Mouse (Mus musculus) left cerebral cortex, postnatal 25 days (tissue): ENCODE measurements around the gene Ctbp2. TPM values are rescaled to one million over a fixed set of nuclear protein-coding genes. Genes with fewer than 3 reads are reported as not detected.

ENCODE experiments used
- DNase-seq, 2 experiments: peaks; one replicate each; pipeline ENCODE4 v3.0.0; 2022; ENCODE audit warnings: low spot score in 2 of 2, mixed read lengths in 1 of 2
- intact Hi-C: fragments of 180-260 bp; cut with DNase I; formaldehyde crosslinking; loops from one replicate; pipeline ENCODE4 v1.15.1; 2025
- total RNA-seq, 2 experiments: library from RNA; stranded (reverse); gene quantifications; 2 replicates each; pipeline ENCODE4 v1.2.3; 2021

The Ctbp2 gene
- total RNA-seq, result 10 to 100 TPM; 23.3 to 24.3 TPM

DNA sequence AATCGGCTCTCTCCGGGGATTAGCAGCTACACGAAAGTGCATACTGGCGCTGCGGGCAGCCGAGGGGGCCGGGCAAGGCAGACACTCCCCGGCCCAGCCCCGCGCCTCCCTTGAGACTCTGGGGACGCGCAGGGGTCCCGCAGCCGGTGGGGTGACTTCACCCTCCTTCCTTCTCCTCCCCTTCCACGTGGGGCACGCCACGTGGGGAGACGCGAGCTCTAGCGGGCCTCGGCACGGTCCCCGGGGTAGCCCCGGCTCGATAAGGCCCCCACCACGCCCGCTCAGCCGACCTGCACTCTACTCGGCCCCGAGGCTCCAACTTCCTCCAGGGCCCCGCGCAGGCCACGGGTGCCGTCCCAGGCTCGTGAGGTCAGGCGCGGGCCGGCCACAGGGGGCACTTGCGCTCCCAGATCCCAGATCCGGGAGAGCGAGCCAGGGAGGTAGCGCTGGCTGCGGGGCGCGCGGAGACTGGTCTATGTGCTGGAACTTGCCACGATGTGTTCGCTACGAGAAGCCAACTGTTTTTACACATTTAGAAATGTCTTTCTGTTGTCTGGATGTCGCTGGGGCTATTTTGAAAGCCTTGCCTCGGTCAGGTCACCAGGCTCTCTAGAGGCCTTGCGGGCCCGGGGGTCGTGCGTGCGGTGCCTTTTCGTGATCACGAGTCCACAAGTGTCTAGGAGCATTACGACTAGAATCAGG is at the start of gene Ctbp2:
Gene Ctbp2, minus strand, starts transcription at position 356 of the 702 bp plus-strand sequence.
- peak; percentile 52 to 64 for DNase-seq
- intact Hi-C loops, result loop anchor here (2.0 to 5.0 kb wide), 2 partner anchors 83 to 513 kb away; partner anchors contain the start of gene Edrf1

- intact Hi-C loops, result no loop called here
- DNase-seq, result peak in 1 of 2 experiments; percentile 43
These were observed 47.4 kb upstream of the Ctbp2 start for GRCm38 (mm10) chr7:133171403-133172032.

GRCm38 (mm10) chr7:133168928-133169327 is 44.8 kb upstream of the Ctbp2 start:
- no peak for DNase-seq
- intact Hi-C loops, result no loop called here

GRCm38 (mm10) chr7:133167903-133168302 is 43.7 kb upstream of the Ctbp2 start:
- no peak for DNase-seq
- intact Hi-C loops, result no loop called here

- intact Hi-C loops, result no loop called here
- DNase-seq, result no peak
These were observed 40.6 kb upstream of the Ctbp2 start for GRCm38 (mm10) chr7:133164770-133165169.

DNA sequence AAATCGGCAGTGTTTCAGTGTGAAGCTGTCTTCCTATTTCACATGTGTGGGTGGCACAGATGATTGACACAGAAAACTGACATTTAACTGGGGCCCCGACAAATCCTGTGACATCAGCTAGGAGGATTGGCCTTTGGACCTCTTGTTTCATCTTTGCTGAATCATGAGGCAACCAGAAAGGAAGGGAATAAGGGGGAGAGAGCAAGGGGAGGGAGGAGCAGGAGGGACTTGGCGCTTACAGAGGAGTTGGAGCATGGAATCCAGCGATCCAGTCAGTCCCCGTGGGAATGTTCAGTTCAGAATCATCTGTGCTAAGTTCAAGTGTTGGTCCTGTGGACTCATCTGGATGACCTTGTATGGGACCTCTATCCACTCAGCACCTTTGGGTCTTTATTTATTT is 38.9 kb upstream of the Ctbp2 start:
- no peak for DNase-seq
- intact Hi-C loops, result no loop called here

DNA sequence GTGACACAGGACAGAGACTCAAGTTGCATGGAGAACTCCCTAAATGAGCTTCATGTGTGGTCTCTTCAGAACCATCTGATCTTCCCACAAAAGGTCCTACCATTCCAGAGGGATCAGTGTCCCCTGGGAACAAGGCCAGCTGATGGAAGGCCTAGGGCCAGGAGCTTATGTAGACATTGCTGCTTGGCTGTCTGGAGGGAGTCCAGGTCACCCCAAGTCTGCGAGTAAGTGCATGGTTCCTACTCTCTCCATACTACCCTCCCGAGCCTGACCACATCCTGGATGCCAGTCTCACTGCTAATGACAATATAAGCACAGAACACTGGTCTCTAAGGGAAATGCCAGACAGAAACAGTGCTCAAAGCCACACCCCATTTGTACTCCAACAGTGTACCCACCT is 38.0 kb upstream of the Ctbp2 start:
- DNase-seq, result no peak
- intact Hi-C loops, result no loop called here

DNA sequence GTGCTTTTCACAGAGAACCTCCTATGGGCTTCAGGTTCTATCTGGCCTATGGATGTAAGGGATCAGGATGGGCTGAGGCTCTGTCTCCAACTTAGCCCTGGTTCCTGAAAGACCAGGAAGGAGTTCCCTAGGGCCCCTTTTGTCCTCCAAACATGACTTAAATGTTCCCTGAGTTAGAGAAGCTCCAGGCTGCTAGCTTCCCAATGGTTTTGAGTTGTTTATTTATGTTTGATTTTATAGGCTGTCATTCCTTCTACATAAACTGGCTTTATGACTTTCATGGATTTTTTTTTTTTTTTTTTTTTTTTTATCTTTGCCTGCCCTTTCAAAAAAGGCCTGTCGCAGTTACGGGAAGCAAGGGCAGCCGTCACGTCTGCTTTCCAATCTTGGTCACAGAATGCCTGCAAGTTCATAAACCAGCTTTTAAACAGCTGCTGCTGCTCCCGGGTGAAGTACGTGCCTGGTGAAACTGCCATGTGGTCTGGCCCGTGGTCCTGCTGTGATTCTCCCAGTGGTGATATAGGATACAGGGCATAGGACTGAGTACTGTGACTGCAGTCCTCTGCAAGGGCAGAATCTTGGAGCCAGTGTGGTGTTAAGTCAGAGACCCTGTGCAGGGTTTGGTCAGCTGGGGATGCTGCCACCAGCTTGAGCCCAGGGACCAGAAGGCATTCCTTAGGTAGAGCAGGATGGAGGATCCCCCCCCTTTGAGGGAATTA is 37.4 kb upstream of the Ctbp2 start:
- DNase-seq, result no peak
- intact Hi-C loops, result no loop called here

DNA sequence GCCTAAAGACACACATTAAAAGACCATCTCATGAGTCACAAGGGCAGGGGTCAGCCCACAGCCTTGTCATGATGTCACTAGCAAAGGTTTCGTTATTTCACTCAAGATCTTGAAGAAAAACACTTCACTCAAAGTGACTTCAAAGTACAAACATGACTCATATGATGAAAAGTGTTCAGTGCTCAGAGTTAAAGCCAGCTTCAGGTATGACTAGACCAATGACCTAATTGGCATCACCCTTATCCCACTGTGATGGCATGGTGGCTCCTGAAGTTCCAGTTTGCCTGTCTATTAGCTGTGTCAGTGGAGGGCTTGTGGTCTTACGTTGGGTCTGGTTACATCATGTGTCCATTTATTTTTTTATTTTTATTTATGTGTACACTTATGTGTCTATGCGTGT is 35.4 kb upstream of the Ctbp2 start:
- intact Hi-C loops, result no loop called here
- no peak for DNase-seq

DNA sequence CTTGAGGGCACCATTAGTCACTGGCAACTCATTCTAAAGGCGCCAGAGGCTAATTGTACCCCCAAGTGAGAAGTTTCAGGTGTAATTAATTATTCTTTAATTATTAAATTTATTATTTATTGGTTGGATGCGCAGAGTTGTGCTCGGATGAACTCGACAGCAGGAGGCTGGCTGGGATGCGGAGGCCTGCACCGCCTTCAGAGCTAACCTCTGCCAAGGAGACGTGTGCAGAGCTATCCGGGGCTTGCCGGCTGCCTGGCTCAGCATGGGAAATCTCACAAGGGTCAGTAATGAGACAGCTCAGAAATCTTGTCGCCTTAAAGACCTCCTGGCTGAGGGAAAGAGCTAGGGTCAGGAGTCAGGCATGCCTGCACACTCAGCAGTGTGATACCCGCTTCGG is 31.5 kb upstream of the Ctbp2 start:
- DNase-seq, result no peak
- intact Hi-C loops, result no loop called here

DNA sequence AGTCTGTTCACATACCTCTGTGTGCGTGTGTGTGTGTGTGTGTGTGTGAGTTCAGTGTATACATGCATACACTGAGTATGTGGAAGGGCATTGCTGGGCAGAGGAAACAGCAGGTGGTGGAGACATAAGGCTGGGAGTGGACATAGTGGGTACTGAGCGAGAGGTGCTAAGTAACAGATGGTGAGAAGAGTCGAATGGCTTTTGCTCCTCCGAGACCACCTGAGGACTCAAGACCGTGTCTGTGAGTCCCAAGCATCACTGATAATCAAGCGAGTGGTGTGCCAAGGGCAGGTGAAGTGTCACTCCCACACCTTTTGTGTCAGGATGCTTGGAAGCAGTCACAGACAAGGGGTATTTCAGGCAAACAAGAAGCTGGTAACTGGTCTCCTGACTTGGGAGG is 30.7 kb upstream of the Ctbp2 start:
- intact Hi-C loops, result no loop called here
- DNase-seq, result no peak

DNA sequence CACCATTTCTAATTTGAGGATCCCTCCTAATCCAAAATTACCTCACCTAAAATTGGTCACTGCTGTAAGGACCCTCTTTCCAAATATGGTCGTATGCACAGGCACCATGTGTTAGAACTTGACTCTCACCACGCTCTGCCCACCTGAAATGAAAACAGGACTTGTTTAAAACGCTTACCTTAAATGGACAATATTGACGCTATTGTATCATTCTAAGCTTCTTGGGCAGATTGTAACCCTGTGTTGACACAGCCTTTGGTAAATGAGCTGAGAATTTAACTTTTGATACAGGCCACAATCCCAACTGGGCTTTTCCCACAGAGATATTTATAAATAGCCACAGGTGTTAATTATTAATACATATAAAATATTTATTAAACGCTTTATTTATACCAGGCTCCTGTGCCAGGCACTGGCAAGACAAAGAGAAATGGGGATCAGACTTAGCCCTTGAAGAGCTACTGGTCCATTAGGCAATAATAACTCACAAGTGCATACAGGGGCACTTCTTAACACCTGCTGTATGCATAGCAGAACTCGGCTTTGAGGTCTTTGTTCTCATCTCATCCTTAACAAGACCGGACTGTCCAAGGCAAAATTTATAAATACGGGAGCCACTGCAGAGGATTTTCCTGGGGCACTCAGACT is 15.7 kb upstream of the Ctbp2 start:
- intact Hi-C loops, result no loop called here
- DNase-seq, result no peak

DNA sequence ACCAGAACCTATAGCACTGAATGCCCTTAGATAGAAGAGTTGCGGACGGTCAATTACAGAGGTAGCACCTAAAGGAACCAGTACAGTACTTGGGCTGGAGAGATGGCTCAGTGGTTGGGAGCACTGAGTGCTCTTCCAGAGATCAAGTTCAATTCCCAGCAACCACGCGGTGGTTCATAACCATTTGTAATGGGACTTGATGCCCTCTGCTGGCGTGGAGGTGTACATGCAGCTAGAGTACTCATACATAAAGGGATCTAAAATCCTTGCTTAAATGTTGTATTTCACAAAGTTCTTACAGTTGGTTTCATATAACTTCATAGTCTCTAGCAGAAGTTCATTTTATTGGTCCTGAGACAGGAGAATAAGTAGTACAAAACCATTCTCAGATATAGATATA is 9.4 kb upstream of the Ctbp2 start:
- no peak for DNase-seq
- intact Hi-C loops, result no loop called here

- no peak for DNase-seq
- intact Hi-C loops, result no loop called here
These were observed 8.5 kb upstream of the Ctbp2 start for GRCm38 (mm10) chr7:133132702-133133101.

GRCm38 (mm10) chr7:133124701-133125485 is 739 bp upstream of the Ctbp2 start:
- no peak for DNase-seq
- intact Hi-C loops, result loop anchor here (5.0 kb wide), 1 partner anchor 512 kb away; the partner anchor contains the start of gene Edrf1

DNA sequence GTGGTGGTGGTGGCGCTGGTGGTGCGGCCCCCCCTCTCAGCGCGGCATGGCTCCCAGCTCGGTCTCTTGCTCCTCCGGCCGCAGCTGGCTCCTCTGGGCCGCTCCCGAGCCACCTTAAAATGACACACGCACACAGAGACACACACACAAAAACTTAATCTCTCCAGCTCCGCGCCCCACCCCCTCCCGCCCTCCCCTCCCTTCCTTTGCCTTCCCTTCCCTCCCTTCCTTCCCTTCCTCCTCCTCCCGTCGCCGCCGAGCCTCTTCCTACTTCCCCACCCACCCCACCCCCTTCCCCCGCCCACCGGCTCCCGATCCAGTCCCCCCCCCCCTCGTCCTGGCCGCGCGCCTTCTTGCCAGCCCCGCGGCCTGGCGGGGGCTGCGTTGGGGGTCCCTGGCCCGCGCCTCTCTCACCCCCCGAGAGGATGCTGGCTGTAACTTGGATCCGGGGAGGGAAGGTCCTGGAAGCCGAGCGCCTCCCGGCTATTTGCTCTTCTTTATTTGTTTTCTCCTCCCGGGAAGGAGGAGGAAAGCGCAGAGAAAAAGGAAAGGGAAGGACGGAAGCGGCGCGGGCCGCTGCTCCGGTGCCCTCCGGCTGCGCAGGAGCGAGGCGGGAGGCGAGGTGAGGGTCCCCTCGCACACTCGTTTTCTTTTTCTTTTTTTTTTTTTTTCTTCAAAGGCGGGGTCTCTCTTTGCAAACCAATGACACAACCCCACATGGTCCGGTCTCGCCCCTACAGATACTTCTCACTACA is 733 bp downstream of the Ctbp2 start, which contains the start of gene Fgfr2:
Gene Fgfr2, minus strand, starts transcription at position 107 of the 755 bp plus-strand sequence.
- intact Hi-C loops, result loop anchor here (2.0 to 5.0 kb wide), 2 partner anchors 83 to 514 kb away; partner anchors contain the start of gene Edrf1
- peak; percentile 22 to 24 for DNase-seq

DNA sequence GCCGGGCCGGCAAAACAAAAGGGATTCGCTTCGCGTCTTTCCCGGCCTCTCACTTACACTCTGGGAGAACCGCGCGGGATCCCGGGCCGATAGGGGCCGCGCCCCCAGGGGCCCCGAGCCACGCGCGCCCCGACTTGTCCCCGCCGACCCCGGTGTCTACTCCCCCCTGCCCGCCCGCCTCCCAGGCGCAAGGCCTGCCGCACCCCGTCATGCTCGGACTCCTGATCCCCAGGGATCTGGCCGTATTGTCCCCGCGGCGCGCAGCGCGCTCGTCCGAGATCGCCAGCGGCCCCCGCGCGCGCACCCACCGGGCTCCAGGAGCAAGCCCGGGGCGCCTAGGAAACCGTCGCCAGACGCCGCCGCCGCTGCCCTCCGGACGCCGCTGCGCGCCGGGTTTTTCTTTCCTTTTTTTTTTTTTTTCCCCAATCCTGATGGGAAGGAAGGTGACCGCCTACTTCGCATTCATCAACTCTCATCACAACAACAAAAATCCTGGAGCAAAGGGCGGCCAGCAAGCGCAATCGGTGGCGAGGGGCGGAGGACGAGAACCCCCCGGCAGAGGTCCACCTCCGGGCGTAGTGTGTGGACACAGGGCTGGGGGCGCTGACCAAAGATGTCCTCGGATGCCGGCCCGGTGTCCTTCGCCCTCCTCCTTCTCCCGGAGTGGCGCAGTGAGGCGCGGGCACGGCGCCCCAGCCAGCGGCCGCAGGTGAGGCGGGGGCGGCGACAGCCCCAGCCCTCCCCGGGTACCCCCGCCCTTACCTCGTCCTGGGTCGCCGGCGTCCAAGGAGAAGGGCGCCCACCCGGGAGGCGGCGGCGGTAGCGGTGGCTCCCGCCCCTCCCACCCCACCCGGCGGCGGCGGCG is 1.5 kb downstream of the Ctbp2 start:
- peak; percentile 12 to 49 for DNase-seq
- intact Hi-C loops, result loop anchor here (2.0 to 5.0 kb wide), 2 partner anchors 82 to 515 kb away; partner anchors contain the start of gene Edrf1
